Mouse (Mus musculus) thymus, postnatal 0 days (tissue): ENCODE measurements around the gene Rxfp1. TPM values are rescaled to one million over a fixed set of nuclear protein-coding genes. Genes with fewer than 3 reads are reported as not detected.
A peak's percentile ranks its signal among the peaks of the same experiment; 100 is the strongest.

ENCODE experiments used
- DNase-seq: peaks from one replicate; pipeline ENCODE4 v3.0.0-alpha.2; 2015; ENCODE audit warnings: low spot score
- polyA plus RNA-seq: library from polyadenylated mRNA; unstranded; fragments of >200 nt; fragmentation: Nextera tagmentation; extraction: Ambion mirVana; gene quantifications from 2 replicates; pipeline ENCODE4 v1.2.1, GENCODE M21; 2015

Rxfp1 gene
- polyA plus RNA-seq, 1 experiment from 2014 or later, result 1.6 TPM

GRCm38 (mm10) chr3:79672188-79672587 is 65.5 kb downstream of the Rxfp1 start:
- DNase-seq, result no peak

DNA sequence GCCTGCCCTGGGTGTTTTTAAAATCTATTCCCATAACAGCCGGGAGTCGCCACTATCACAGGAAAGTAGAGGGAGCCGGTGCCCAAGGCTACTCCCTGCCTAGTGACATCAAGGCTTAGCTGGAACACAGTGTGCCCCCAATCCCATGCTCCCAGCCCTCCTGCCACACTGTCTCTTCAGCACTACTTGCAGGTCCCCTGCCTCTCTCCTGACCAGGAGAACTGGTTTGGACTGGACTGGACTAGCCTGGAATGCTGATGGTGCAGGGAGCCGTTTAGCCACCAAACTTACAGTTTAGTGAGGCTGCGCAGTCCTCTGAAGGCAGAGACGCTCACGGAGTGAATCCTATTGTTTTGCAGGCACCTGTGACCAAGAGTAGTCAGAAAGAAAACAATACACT is 67.1 kb downstream of the Rxfp1 start:
- no peak for DNase-seq

GRCm38 (mm10) chr3:79664787-79665408 is 72.8 kb downstream of the Rxfp1 start:
- peak; percentile 68 for DNase-seq

DNA sequence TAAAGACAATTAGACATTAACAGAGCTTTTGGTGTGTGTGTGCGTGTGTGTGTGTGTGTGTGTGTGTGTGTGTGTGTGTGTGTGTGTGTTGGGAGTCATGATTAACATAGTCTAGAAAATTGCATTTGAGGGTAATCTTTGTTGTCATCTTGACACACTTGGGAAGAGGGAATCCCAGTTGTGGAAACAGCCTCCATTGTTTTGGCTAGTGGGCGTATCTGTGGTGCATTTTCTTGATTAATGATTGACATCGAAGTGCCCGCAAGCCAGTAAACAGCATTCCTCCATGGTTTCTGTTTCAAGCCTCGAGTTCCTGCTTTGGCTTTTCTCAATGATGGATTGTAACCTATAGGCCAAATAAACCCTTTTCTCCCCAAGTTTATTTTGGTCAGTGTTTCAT is 81.0 kb downstream of the Rxfp1 start:
- DNase-seq, result no peak

GRCm38 (mm10) chr3:79652129-79652528 is 85.6 kb downstream of the Rxfp1 start:
- no peak for DNase-seq

DNA sequence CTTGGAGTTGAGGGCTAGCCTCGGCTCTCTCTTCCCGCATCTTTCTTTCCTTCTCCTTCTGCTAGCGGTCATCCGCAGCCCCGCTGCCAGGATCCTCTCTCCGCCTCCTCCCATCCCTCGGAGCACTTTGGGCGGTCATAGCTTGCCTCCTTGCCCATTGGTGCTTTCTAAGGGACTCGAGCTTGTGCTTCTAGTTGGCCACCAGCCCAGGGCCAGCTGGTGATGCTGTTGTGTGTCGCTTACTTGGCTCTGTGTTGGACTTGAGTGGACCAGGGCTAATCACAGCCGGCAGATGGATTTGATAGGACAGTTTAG is 108.3 kb downstream of the Rxfp1 start, which contains the start of gene Etfdh:
TSS of gene Etfdh (minus strand) at position 85 of the 315 bp plus-strand sequence.
- DNase-seq, result no peak

DNA sequence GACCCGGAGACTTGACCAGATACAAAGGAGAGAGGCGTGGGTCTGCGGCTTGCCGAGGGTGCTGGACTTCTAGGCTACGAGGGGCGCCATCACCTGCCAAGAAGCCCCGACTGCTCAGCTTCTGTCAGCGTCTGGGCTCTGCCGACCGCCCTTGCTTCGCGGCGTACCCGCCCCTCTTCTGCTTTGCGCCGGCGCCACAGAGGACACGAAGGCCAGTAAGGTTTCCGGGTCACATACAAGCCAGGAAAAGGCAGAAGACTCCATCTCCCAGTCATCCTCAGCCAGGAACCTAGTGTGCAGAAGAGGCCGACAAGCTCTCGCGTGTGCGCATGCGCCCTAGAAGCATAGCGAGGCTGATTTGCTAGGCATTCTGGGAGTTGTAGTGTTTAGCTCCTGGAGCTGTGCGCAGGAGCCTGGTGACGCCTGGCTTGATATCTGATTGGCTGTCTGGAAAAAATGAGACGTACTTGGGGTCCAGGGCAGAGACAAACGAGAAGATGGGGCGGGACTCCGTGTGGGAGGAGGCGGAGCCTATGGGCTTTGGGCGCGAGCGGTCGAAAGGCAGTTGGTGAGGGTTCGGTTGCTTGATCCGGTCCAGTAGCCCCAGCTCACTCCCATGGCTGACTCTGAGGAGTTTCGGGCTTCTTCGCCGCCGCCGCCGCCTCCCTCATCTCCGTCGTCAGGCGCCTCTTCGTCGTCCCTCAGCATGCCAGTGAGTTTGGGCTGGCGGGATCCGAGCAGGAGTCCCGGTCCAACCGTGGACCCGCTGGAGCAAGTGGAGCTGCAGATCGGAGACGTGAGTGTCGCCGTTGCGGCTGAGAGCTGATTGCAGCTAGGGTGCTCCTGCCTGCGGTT is 108.9 kb downstream of the Rxfp1 start, which contains the start of gene 4930579G24Rik:
TSS of gene 4930579G24Rik (plus strand) at position 519 of the 855 bp plus-strand sequence.
- peak; percentile 99 for DNase-seq

DNA sequence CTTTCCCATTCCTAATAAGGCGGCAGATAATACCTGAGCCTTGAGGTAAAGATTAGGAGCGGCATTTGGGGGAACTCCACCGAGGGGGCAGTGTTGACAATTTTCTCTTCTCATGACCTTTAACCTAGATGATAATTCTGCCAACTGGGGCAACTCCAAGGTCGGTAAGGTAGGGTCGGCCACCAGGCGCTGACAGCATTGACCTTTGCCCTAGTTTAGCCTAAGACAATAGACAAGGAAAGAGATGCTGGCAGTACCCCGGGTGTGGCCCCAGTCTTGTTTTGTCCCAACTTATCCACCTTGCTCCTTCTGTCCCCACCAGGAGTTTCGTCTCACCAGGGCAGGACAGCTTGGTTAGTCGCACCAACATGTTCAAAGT is 109.5 kb downstream of the Rxfp1 start:
- DNase-seq, result no peak

DNA sequence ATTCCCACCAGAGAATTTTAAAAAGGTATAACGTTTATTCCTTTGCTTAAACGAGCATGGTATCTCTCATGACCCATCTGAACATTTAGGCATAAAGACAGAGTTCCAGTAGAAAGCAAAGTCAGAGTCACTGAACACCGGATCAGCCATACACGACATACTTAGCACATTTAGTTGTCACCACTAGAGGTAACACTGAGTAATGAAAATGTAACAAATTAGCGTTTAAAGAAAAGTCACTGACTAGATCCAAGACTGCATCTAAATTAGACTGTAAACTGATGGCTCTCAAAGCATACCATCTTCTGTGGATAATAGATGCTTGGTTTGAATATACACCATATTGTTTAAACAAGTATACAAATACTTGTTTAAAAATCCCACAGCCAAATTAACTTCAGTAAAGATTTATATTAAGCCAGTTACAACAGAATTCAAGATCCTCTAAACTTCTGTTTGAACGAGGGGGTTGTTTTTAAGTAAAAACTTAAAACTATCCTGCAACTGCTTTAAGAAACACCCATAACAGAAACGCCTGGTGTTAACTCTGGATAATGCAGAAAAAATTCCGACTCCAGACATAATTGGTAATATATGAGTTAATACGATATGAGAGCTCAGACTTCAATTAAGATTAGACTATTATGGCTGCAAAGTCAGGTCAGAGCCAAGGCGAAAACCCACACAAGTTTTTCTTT is 110.0 kb downstream of the Rxfp1 start:
- DNase-seq, result peak; percentile 54

DNA sequence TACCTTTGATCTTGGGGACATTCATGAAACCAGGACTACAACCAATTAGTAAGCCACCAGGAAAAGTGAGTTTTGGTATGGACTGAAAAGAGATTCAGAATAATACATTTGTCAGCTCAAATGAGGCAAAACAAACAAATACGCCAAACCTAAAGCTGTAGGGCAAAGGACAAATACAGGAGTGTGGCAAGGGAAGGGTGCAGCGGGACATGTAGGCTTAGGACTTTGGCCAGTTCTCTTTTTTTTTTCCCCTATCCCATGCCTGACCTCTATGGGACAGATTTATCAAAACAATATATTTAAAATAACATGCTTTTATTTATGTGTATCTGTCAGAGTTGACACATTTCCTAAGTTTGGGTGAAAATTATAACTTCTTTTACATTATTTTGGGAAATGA is 127.8 kb downstream of the Rxfp1 start:
- no peak for DNase-seq

DNA sequence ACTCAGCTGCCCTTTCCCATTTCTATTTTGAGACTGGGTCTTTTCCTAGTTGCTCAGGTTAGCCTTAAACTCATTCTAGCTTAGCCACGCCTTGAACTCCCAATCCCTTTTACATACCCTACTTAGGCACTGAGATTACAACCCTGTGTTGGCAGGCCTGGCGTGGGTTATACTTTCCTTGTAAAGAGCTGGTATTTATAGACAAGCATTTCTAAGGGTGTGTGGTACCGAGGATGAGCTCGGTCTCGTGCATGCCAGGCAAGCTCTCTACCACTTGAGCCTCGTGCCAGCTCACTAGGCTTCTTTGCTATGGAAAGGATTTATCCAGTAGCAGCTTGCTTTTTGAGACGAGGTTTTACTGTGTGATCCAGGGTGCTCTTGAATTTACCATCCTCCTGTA is 142.2 kb downstream of the Rxfp1 start:
- DNase-seq, result no peak

GRCm38 (mm10) chr3:79591793-79592471 is 145.7 kb downstream of the Rxfp1 start:
- DNase-seq, result peak; percentile 15

Other genes with a start within 250 kb of the Rxfp1 start
- 0.71 and 0.90 TPM in 2 replicates for gene Fnip2, start 170.1 kb downstream of the Rxfp1 start, polyA plus RNA-seq
- gene Ppid, start 146.5 kb downstream of the Rxfp1 start, polyA plus RNA-seq, result 130 and 160 TPM in 2 replicates
- gene 4930579G24Rik, start 108.8 kb downstream of the Rxfp1 start, polyA plus RNA-seq, result 32.3 and 42.4 TPM in 2 replicates
- gene Etfdh, start 108.4 kb downstream of the Rxfp1 start, polyA plus RNA-seq, result 61.9 and 63.0 TPM in 2 replicates
- gene Tmem144, start 114.9 kb upstream of the Rxfp1 start, polyA plus RNA-seq, result 1.6 TPM in 2 replicates
- gene Fam198b, start 146.7 kb upstream of the Rxfp1 start, polyA plus RNA-seq, result 2.4 and 3.2 TPM in 2 replicates